Mouse (Mus musculus) forebrain, postnatal 0 days (tissue): ENCODE results near the gene Abcb11. TPM values are rescaled to one million over a fixed set of nuclear protein-coding genes. Genes with fewer than 3 reads are reported as not detected.
"Not testable (repeated sequence)": the region's sequence is repeated elsewhere in the genome, so short reads cannot be mapped to it uniquely, and the experiment has no call there.

Experiments used
- ATAC-seq: fragments of 200-750 bp; cut with Nextera tagmentation; 2 replicates; pipeline ENCODE4 v1.8.0; 2017; ENCODE audit warnings: mild to moderate bottlenecking, moderate library complexity
- DNase-seq: peaks from one replicate; pipeline ENCODE4 v3.0.0-alpha.2; 2015
- H3K27ac ChIP-seq: fragments of 300-500 bp; sonication (generic); 2 replicates; pipeline ENCODE4 v1.5.1; 2014; ENCODE audit warnings: low read depth, mild to moderate bottlenecking, antibody characterized with exemption, low read length, moderate library complexity, mixed read lengths
- H3K27me3 ChIP-seq: fragments of 300-500 bp; sonication (generic); 2 replicates; pipeline ENCODE4 v1.6.1; 2014; ENCODE audit warnings: mild to moderate bottlenecking, low read length, mixed read lengths; ENCODE audit not compliant: insufficient read depth
- H3K36me3 ChIP-seq: fragments of 300-500 bp; sonication (generic); 2 replicates; pipeline ENCODE4 v1.6.1; 2014; ENCODE audit warnings: mild to moderate bottlenecking, moderate library complexity; ENCODE audit not compliant: insufficient read depth
- H3K4me1 ChIP-seq: fragments of 300-500 bp; sonication (generic); 2 replicates; pipeline ENCODE4 v1.6.1; 2014; ENCODE audit warnings: antibody characterized with exemption; ENCODE audit not compliant: insufficient read depth
- H3K4me2 ChIP-seq: fragments of 300-500 bp; sonication (generic); 2 replicates; pipeline ENCODE4 v1.6.1; 2014; ENCODE audit warnings: low read depth, mild to moderate bottlenecking, moderate library complexity
- H3K4me3 ChIP-seq: fragments of 300-500 bp; sonication (generic); 2 replicates; pipeline ENCODE4 v1.5.1; 2014; ENCODE audit warnings: low read depth, low read length, mixed read lengths
- H3K9ac ChIP-seq: fragments of 300-500 bp; sonication (generic); 2 replicates; pipeline ENCODE4 v1.6.1; 2014; ENCODE audit warnings: mild to moderate bottlenecking
- H3K9me3 ChIP-seq: fragments of 300-500 bp; sonication (generic); 2 replicates; pipeline ENCODE4 v1.6.1; 2016; ENCODE audit warnings: low read length
- CTCF ChIP-seq: sonication (generic); IDR thresholded peaks from 2 replicates; pipeline ENCODE4 v1.5.1; 2016; ENCODE audit warnings: antibody characterized with exemption, control low read depth, low read depth
- WGBS: fragments of 180-500 bp; shearing (Covaris S2); extraction: QIAGEN DNeasy Blood & Tissue Kit; methylation state at CpG from one replicate; pipeline ENCODE4 v1.1.7; 2014; 5-methylcytosine and 5-hydroxymethylcytosine counted together
- polyA plus RNA-seq: library from polyadenylated mRNA; unstranded; fragments of >200 nt; fragmentation: Nextera tagmentation; extraction: Ambion mirVana; gene quantifications from 2 replicates; pipeline ENCODE4 v1.2.1, GENCODE M21; 2015
- total RNA-seq: library from RNA; depleted of rRNA; stranded (reverse); fragments of >200 nt; gene quantifications from 2 replicates; pipeline ENCODE4 v1.2.3, GENCODE M21; 2014

The Abcb11 gene
- total and polyA plus RNA-seq, 2 experiments from 2014 or later: 0.05 to 0.10 TPM

DNA sequence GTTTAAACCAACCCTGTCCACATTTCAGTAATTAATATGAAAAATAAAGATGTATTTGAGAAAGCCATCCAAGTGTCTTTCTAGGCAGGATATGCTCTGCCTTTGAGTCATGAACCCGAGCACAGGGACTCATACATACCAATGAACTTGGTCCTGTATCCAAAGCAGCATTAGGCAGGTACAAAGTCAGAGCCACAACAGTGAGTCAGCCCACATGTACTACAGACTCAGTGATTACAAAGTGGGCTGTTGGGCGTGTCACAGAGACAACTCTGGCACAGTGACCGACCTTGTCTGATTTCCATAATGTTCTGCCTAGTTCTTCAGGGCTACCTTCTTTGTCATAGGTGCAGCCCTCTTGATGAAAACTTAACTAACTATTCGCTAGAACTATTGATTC is 19.4 kb downstream of the Abcb11 start:
- no peak for TF ChIP-seq CTCF
- H3K36me3 ChIP-seq: no peaks in the 10 kb centered on the region
- WGBS: 81% methylated on average over 4 of the region's 4 CpGs
- no peak overlapping the region for H3K9ac ChIP-seq
- DNase-seq (no peak), ATAC-seq (no peak)
- H3K4me1 ChIP-seq: no peaks in the 10 kb centered on the region
- no peak overlapping the region for H3K27ac ChIP-seq
- no peak overlapping the region for H3K4me2 ChIP-seq
- no peaks in the 10 kb centered on the region for H3K27me3 ChIP-seq
- H3K9me3 ChIP-seq: no peaks in the 10 kb centered on the region
- no peak overlapping the region for H3K4me3 ChIP-seq

DNA sequence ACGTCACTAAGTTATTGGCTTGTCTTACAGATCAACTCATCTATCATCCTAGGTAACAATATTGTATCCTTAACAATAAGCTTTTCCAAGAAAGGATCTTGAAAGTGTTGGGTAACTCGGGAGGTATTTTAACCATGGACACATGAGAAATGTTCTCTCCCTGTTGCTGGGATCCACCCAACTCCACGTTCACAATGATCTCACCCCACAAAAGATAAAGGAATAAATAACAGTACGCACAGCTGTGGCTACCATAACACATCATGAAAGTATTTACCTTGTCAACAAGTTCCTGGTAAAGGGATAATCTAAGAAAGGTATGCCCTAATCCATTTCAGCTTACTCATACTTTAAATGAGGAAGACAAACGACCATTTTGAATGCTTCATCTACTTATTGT is 21.0 kb downstream of the Abcb11 start:
- Histone ChIP-seq H3K27me3 (no peaks in the 10 kb centered on the region), H3K9ac (no peak overlapping the region), H3K9me3 (no peaks in the 10 kb centered on the region), H3K27ac (no peak overlapping the region), H3K4me1 (no peaks in the 10 kb centered on the region), H3K36me3 (no peaks in the 10 kb centered on the region), H3K4me3 (no peak overlapping the region), H3K4me2 (no peak overlapping the region)
- DNase-seq: no peak
- no peak for TF ChIP-seq CTCF
- no peak for ATAC-seq
- 79% methylated on average over 5 of the region's 5 CpGs for WGBS

DNA sequence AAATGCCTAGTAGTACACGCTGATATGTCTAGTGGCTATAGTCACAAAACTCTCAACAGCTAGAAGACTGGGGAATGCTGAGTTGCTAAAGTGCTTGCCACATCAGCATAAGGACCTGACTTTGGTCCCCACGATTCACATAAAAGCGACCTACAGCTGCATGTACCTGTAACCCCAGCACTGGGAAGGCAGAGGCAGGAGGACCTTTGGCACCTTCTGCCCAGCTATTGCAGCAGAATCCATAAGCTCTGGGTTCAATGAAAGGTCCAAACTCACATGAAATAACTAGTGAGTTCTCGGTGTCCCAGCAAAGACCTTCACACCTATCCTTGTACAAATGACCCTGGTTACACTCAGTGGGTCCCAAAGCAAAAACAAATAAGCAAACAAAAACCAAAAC is 31.1 kb downstream of the Abcb11 start:
- no peaks in the 10 kb centered on the region for H3K4me1 ChIP-seq
- no peaks in the 10 kb centered on the region for H3K36me3 ChIP-seq
- no peak overlapping the region for H3K27ac ChIP-seq
- H3K9me3 ChIP-seq: no peaks in the 10 kb centered on the region
- H3K4me2 ChIP-seq: no peak overlapping the region
- no peak overlapping the region for H3K9ac ChIP-seq
- DNase-seq (no peak), ATAC-seq (no peak)
- no peaks in the 10 kb centered on the region for H3K27me3 ChIP-seq
- H3K4me3 ChIP-seq: no peak overlapping the region
- no peak for TF ChIP-seq CTCF
- 94% methylated on average over 4 of the region's 4 CpGs for WGBS

DNA sequence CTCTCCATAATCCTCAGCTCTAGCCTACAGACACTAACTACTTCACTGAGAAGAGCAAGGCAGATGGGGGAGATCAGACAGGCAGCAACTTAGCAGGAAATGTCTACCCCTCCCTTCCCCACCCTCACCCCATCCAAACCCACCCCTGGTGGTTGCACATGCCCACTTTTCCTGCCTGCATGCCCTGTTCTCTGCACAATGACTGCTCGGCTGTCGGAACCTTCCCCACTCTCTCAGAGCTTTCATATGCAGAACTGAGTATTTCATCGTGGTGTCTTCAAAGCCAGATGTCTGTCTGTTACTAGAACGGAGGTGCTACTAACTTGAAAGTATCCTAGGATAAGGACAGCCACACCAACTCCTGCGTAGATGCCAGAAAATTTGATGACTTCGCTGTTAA is 34.3 kb downstream of the Abcb11 start:
- Histone ChIP-seq H3K27ac (no peak overlapping the region), H3K4me3 (no peak overlapping the region), H3K27me3 (no peaks in the 10 kb centered on the region), H3K9me3 (no peaks in the 10 kb centered on the region), H3K9ac (no peak overlapping the region), H3K4me1 (no peaks in the 10 kb centered on the region), H3K36me3 (no peaks in the 10 kb centered on the region), H3K4me2 (no peak overlapping the region)
- no peak for TF ChIP-seq CTCF
- no peak for ATAC-seq
- WGBS: 78% methylated on average over 6 of the region's 6 CpGs
- DNase-seq: no peak

DNA sequence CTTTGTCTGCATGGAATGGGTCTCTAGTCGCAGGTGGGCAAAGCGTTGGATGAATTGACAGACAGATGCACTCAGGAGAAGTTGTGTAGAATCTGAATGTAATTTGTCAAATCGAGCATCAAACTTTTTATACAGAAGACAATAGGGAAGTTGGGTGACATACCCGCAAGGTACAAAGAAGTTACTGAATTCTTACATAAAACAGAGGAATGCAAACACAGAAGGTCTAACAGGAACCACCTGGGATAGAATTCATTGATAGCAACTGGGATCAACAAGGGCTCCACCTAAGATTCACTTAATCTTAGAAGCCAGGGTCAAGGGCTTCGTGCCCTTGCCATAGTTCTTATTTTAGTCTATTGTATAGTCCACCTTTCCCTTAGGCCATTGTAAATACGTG is 41.8 kb downstream of the Abcb11 start:
- not testable (repeated sequence) for H3K27me3 ChIP-seq, H3K36me3 ChIP-seq, ATAC-seq, H3K4me2 ChIP-seq, H3K27ac ChIP-seq, H3K4me1 ChIP-seq, H3K9me3 ChIP-seq, H3K9ac ChIP-seq, DNase-seq, H3K4me3 ChIP-seq
- WGBS: 92% methylated on average over 5 of the region's 6 CpGs

DNA sequence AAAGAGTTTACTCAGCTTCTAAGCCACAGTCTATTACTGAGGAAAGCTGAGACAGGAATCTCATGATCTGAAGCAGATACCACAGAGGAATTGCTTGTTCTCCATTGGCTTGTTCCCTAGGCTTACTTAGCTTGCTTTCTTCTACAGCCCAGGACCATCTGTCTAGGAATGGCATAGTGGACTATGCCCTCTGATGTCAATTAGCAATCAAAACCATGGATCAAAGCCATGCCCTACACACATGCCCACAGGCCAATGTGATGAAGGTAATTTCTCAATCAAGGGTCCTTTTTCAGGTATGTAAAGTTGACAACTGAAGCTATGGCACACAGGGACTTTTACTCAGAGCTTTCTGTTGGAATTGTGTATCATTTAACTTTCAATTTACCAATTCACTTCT is 47.9 kb downstream of the Abcb11 start:
- Histone ChIP-seq H3K9me3 (no peaks in the 10 kb centered on the region), H3K9ac (no peak overlapping the region), H3K27ac (no peak overlapping the region), H3K27me3 (no peaks in the 10 kb centered on the region), H3K4me3 (no peak overlapping the region), H3K4me2 (no peak overlapping the region), H3K36me3 (no peaks in the 10 kb centered on the region), H3K4me1 (no peaks in the 10 kb centered on the region)
- DNase-seq (no peak), ATAC-seq (no peak)
- TF ChIP-seq CTCF: no peak

DNA sequence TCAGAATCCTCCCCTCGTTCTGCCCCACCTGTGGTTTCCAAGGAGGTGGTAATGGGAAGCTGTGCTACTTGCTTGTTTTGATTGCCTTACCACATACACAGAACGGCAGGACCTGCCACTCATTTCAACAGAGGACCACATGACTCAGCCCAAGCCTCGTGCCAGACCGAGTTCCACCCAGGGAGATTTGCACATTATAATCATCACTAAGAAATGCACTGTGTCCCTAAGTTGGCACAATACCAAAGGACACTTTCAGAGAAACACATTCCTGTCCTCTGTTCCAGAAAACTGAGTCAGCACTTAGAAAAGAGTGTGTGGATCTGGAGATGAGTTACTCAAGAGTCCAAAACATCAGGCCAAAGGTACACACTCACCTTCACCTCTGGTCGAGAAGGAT is 53.4 kb downstream of the Abcb11 start:
- no peak for TF ChIP-seq CTCF
- Histone ChIP-seq H3K4me2 (no peak overlapping the region), H3K36me3 (no peaks in the 10 kb centered on the region), H3K27me3 (no peaks in the 10 kb centered on the region), H3K4me3 (no peak overlapping the region), H3K9ac (no peak overlapping the region), H3K4me1 (no peaks in the 10 kb centered on the region), H3K27ac (no peak overlapping the region), H3K9me3 (no peaks in the 10 kb centered on the region)
- ATAC-seq (no peak), DNase-seq (no peak)
- WGBS: 59% methylated on average over 5 of the region's 5 CpGs

DNA sequence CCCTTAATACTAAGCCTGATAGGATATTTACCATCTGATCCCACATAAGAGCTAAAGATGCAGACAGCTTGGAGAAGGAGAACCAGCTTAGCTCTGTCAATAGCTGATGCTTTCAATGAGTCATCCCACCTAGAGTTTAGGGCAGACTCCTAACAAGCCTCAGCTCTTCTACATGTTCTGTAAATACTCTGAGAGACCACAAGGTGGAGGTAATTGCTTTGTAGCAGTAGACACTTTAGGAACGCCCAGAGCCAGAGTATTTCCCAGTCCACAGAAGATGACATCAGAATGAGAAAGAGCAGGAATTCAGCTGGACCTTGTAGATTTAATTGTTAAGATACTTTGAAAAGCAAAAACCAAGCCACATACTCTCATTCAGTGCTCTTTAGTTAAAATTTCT is 66.5 kb downstream of the Abcb11 start:
- Histone ChIP-seq H3K27me3 (no peaks in the 10 kb centered on the region), H3K9ac (no peak overlapping the region), H3K4me1 (no peaks in the 10 kb centered on the region), H3K4me2 (no peak overlapping the region), H3K9me3 (no peaks in the 10 kb centered on the region), H3K27ac (no peak overlapping the region), H3K36me3 (no peaks in the 10 kb centered on the region), H3K4me3 (no peak overlapping the region)
- DNase-seq (peak; percentile 3), ATAC-seq (no peak; the same call in 1 of the 2 replicates)
- peak; percentile 51 for TF ChIP-seq CTCF
- 5% methylated on average over 1 of the region's 1 CpGs for WGBS
